Mouse (Mus musculus) midbrain, embryonic 10.5 days (tissue): ENCODE measurements at regions not wholly inside any gene's neighbourhood (a gene's known extent, or its start where the extent isn't known, plus 50 kb on each side); places are given as distances from the start of the nearest gene placed in this dataset.

Source experiments
- DNase-seq: peaks from one replicate; pipeline ENCODE4 v3.0.0-alpha.2; 2017; ENCODE audit warnings: low spot score
- H3K27ac ChIP-seq: fragments of 300-500 bp; sonication (generic); replicated peaks from 2 replicates; pipeline ENCODE4 v1.5.1; 2016; ENCODE audit warnings: mild to moderate bottlenecking
- H3K27me3 ChIP-seq: fragments of 300-500 bp; sonication (generic); 2 replicates; pipeline ENCODE4 v1.6.1; 2016; ENCODE audit warnings: low read depth, mild to moderate bottlenecking; ENCODE audit not compliant: poor library complexity, severe bottlenecking
- H3K36me3 ChIP-seq: fragments of 300-500 bp; sonication (generic); 2 replicates; pipeline ENCODE4 v1.6.1; 2016; ENCODE audit warnings: mild to moderate bottlenecking, moderate library complexity
- H3K4me1 ChIP-seq: fragments of 300-500 bp; sonication (generic); 2 replicates; pipeline ENCODE4 v1.6.1; 2016
- H3K4me3 ChIP-seq: fragments of 300-500 bp; sonication (generic); 2 replicates; pipeline ENCODE4 v1.5.1; 2016; ENCODE audit warnings: mild to moderate bottlenecking, moderate library complexity
- H3K9me3 ChIP-seq: fragments of 300-500 bp; sonication (generic); replicated peaks from 2 replicates; pipeline ENCODE4 v1.6.1; 2016; ENCODE audit warnings: mild to moderate bottlenecking
- WGBS: fragments of 180-500 bp; shearing (Covaris S2); methylation state at CpG from one replicate; pipeline ENCODE4 v1.1.7; 2016; 5-methylcytosine and 5-hydroxymethylcytosine counted together

DNA sequence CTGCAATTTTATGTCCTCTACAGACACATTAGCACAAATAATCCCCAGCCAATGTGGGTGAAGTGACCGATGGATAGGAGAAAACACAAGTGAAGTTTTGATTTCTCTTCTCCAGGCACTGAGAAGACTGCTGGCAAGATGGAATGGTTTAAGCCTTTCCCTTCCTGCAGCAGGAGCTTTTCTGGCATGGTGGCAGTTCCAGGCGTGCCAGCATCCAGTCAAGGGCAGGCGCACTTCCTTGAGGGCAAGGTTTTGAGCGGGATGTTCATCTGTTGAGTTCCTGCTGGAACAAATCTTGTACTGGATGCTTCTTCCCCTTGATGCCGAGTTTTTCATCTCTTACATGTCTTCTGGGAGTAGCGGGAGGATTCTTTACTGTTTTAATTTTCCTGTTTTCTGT lies 138.1 kb upstream of the Ndst3 start:
- 79% methylated on average over 6 of the region's 6 CpGs for WGBS
- H3K9me3 ChIP-seq, result no peaks in the 10 kb centered on the region
- no peaks in the 10 kb centered on the region for H3K36me3 ChIP-seq
- no peak overlapping the region for H3K4me3 ChIP-seq
- DNase-seq, result no peak
- H3K27me3 ChIP-seq, result no peaks in the 10 kb centered on the region
- H3K27ac ChIP-seq, result no peak overlapping the region
- no peaks in the 10 kb centered on the region for H3K4me1 ChIP-seq

DNA sequence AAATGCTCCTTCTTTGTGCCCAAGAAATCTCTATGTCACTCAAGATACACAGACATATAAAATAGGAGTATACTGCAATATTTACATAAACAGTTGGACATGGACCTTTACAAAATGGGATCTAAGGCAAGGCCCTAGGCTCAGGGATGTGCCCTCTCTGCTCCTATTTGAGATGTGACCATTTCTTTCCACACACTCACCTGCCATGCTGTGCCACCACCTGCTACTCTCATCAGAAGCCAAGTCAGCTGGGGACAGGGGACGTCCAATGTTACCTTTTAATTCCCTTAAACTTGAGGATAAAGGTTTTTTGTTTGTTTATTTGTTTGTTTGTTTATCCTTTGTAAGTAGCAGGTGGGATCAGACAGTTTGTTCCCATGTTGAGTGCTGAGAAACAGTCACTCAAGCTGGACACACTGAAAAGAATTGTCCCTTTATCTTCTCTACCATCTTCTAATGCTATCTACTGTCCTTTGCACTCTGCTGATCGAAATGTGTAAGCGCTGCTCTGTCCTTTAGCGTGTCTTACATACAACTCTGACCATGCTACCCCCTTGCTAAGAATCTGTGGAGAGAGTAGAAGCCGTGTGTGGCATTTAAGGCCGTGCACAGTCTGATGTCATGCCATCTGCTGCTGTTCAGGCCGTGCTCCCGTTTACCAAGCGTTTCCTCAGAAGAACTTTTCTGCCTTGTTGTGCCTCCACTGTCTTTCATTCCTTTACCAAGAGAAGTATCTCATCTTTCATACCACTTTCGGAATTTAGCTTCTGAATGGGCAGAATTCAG lies 147.9 kb upstream of the Ndst3 start:
- Histone ChIP-seq H3K4me3 (no peak overlapping the region), H3K27ac (no peak overlapping the region), H3K36me3 (no peaks in the 10 kb centered on the region), H3K4me1 (no peaks in the 10 kb centered on the region), H3K9me3 (no peaks in the 10 kb centered on the region), H3K27me3 (no peaks in the 10 kb centered on the region)
- no peak for DNase-seq
- WGBS, result 91% methylated on average over 10 of the region's 10 CpGs

DNA sequence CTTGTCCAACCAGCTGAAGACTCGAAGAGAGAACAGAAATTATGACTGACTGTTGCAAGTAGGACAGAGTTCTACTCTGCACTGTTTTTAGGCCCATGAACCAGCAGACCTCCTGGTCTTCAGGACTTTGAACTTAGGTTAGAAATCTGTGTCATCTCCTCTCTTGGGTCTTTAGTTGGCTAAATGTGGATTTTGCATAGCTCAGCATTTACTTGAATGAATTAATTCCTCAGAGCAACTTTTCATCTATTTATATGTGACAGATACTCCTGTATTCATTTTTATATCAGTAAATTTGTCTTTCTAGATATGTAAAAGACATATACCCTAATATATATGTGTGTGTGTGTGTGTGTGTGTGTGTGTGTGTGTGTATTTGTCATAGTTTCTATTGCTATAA lies 155.9 kb upstream of the Ndst3 start:
- no peak overlapping the region for H3K4me3 ChIP-seq
- H3K9me3 ChIP-seq, result no peaks in the 10 kb centered on the region
- H3K27me3 ChIP-seq, result no peaks in the 10 kb centered on the region
- H3K27ac ChIP-seq, result no peak overlapping the region
- no peak for DNase-seq
- WGBS, result 83% methylated on average over 1 of the region's 1 CpGs
- H3K4me1 ChIP-seq, result no peaks in the 10 kb centered on the region
- H3K36me3 ChIP-seq, result no peaks in the 10 kb centered on the region

DNA sequence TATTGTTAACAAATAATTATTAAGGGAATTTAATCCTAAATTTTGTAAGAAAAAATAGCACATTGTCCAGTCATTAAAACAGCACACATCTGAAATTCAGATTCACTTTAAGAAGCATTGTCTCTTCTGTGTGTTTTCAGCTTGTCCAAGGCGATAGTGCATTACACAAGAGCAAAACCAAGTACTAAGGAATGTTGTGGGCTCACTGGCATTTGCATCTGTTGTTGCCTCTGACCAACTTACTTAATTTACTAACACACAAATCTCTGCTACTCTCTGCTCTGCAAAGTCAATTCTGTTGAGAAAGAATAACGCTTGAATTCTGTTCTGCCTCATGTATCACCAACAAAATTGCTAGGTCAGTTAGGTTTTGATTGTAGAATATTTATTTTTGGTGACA lies 158.0 kb upstream of the Ndst3 start:
- WGBS, result 82% methylated on average over 2 of the region's 2 CpGs
- Histone ChIP-seq H3K36me3 (no peaks in the 10 kb centered on the region), H3K9me3 (no peaks in the 10 kb centered on the region), H3K4me1 (no peaks in the 10 kb centered on the region), H3K27me3 (no peaks in the 10 kb centered on the region), H3K27ac (no peak overlapping the region), H3K4me3 (no peak overlapping the region)
- no peak for DNase-seq

DNA sequence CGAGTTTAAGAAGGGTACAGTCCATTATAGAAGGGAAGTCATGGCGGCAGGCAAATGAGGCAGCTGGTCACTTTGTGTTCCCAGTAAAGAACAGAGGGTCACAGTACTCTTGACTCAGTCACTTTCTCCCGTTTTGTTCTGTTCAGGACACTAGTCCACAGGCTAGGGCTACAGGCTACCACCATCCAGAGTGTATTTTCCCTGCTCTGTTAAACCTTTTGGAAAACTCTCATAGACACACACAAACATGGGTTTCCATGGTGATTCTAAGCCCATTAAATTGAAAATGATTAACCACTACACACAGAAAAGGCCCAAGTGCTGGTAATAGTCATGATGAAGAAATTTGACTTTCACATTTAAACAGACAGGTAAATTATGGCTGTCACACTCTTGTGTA lies 162.2 kb upstream of the Ndst3 start:
- Histone ChIP-seq H3K27me3 (no peaks in the 10 kb centered on the region), H3K4me3 (no peak overlapping the region), H3K4me1 (no peaks in the 10 kb centered on the region), H3K36me3 (no peaks in the 10 kb centered on the region), H3K9me3 (no peaks in the 10 kb centered on the region), H3K27ac (no peak overlapping the region)
- DNase-seq, result no peak
- WGBS, result 86% methylated on average over 3 of the region's 3 CpGs

DNA sequence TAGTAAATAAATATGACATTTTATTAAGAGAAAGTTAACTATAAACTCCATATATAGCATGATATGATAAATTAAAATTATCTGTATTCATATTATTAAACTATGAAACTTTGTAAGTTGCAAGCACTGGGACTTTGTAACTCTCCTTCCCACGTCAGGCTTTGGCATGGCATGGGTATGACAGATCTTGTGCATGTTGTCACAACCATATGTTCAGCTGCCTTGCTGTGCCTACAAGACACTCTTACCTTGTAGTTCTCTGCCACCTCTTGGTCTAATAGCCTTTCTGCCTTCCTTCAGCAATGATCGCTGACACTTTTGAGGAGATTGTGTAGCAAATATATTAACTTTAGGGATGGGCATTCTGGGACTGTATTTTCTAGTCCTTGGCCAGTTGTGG lies 183.1 kb upstream of the Ndst3 start:
- DNase-seq, result no peak
- H3K27me3 ChIP-seq, result no peaks in the 10 kb centered on the region
- H3K36me3 ChIP-seq, result no peaks in the 10 kb centered on the region
- H3K27ac ChIP-seq, result no peak overlapping the region
- WGBS, result 95% methylated on average over 2 of the region's 2 CpGs
- H3K4me1 ChIP-seq, result no peaks in the 10 kb centered on the region
- no peaks in the 10 kb centered on the region for H3K9me3 ChIP-seq
- H3K4me3 ChIP-seq, result no peak overlapping the region

DNA sequence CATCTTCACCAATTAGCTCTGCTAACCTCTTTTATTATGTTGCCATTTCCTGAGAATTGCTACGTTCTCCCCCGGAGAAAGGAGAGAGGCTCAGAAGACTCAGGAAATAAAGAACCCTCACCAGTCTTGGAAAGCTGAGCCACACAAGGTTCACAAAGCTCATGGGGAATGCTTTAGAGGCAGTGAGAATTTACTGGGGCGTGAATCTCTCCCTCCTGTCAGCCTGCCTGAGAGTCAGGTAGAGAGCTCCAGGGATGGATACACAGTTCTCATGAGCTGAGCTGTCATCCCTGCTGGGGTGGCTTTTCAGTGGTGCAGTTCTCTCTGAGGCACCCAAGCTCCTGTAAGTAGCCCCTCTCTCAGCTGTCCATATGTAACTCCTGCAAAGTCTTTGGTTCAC lies 203.0 kb upstream of the Ndst3 start:
- Histone ChIP-seq H3K27me3 (no peaks in the 10 kb centered on the region), H3K27ac (no peak overlapping the region), H3K4me1 (peaks cover 10% of the 10 kb centered on the region), H3K4me3 (no peak overlapping the region), H3K9me3 (no peaks in the 10 kb centered on the region), H3K36me3 (no peaks in the 10 kb centered on the region)
- 28% methylated on average over 3 of the region's 3 CpGs for WGBS
- DNase-seq, result no peak

DNA sequence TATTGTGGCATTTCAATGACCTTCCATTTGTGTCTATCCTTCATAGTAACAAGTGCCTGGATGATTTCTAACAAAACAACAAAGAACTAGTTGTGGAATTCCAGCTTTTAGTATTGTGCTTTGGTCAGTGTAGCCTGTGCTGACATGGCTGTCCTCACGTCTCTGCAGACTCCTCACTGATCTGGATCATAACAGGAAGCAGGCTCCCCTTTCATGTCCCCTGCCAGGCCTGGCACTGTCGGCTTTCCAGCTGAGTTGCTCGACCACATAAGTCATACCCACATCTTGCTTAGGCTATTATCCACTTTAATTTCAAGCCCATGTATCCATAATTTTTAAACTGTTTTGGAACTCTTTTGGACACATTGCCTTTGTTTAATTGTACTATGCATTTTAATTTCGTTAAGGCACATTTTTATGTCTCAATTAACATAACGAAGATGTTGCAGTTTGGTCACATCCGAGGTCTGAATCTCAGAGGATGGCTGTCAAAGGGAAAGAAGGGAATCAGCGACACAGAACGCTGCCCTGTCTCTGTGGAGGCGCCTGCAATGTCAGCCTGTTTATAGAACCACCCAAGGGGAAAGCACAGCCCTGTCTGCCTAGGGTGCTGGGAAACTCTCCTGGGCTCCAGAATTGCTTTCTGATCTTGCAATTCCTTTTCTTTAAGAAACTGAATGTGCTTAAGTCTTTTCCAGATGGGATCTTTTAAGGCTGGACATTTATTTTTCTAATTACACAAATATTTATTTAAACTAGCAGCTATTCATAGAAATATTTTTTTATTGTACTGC lies 215.5 kb upstream of the Ndst3 start:
- H3K4me3 ChIP-seq, result no peak overlapping the region
- no peaks in the 10 kb centered on the region for H3K36me3 ChIP-seq
- peaks cover 7% of the 10 kb centered on the region; the same call in 1 of the 2 replicates for H3K4me1 ChIP-seq
- 29% methylated on average over 9 of the region's 9 CpGs for WGBS
- DNase-seq, result peak; percentile 37
- H3K9me3 ChIP-seq, result no peaks in the 10 kb centered on the region
- H3K27ac ChIP-seq, result peak overlapping the region; percentile 61
- H3K27me3 ChIP-seq, result no peaks in the 10 kb centered on the region

DNA sequence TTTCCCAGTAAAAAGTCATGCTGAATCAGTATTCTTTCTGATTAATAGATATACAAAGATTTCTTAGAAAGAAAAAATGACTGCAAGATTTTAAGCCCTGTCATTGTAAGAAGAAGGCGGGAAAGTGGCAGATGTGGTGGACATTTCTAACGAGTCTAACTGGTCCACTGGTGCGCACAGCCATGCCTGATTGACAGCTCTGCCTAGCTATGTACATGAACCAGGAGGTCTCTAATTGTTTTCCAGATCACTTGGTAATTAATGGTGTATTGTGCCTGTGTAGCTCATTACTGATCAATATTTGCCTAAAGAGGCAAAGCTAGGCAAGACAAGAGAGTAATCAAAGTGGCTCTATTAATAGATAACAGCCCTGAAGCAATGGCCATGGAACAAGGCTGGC lies 227.5 kb upstream of the Ndst3 start:
- no peak for DNase-seq
- no peaks in the 10 kb centered on the region for H3K36me3 ChIP-seq
- no peaks in the 10 kb centered on the region for H3K9me3 ChIP-seq
- H3K27me3 ChIP-seq, result no peaks in the 10 kb centered on the region
- H3K4me1 ChIP-seq, result no peaks in the 10 kb centered on the region
- no peak overlapping the region for H3K27ac ChIP-seq
- H3K4me3 ChIP-seq, result no peak overlapping the region
- 88% methylated on average over 3 of the region's 3 CpGs for WGBS

DNA sequence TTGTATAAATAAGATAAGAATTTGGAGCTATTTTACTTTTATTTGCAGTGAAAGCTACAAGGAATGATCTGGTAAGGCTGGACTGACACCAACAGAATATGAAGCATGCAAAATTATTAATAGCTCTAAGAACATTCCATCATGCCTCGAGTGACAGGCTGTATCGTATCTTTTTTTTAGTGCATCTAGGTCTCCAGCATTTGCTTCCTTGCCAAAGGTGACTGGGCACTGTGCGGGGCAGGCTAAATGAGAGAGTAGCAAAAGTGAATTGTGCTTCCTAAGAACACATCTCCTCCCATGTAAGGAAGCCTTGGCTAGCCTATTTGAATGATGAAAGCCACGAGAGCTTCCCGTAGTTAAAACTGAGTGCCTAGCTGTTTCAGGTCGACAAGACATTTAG lies 261.5 kb upstream of the Ndst3 start:
- Histone ChIP-seq H3K4me1 (no peaks in the 10 kb centered on the region), H3K36me3 (no peaks in the 10 kb centered on the region), H3K4me3 (no peak overlapping the region), H3K27me3 (no peaks in the 10 kb centered on the region), H3K9me3 (no peaks in the 10 kb centered on the region), H3K27ac (no peak overlapping the region)
- no peak for DNase-seq
- WGBS, result 83% methylated on average over 6 of the region's 6 CpGs

DNA sequence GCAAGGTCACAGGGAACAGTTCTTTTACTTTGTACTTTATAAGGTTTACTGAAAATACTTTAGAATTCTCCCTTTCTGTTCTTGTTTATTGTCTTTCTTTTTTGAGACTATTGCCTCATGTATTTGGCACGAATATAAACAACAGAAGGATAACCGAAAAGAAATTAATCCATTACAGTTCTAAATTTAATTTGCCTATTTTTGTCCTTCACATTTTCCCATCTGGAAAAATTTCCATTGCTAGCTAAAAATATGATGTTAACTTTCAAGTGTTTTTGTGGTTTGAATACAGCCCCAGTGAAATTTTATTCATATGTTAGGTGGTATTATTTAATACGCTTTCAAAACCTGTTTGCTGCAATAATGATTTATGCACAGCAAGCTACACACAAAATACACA lies 276.7 kb upstream of the Ndst3 start:
- DNase-seq, result no peak
- Histone ChIP-seq H3K27ac (no peak overlapping the region), H3K36me3 (no peaks in the 10 kb centered on the region), H3K4me3 (no peak overlapping the region), H3K9me3 (no peaks in the 10 kb centered on the region), H3K27me3 (no peaks in the 10 kb centered on the region), H3K4me1 (no peaks in the 10 kb centered on the region)
- 90% methylated on average over 3 of the region's 3 CpGs for WGBS

DNA sequence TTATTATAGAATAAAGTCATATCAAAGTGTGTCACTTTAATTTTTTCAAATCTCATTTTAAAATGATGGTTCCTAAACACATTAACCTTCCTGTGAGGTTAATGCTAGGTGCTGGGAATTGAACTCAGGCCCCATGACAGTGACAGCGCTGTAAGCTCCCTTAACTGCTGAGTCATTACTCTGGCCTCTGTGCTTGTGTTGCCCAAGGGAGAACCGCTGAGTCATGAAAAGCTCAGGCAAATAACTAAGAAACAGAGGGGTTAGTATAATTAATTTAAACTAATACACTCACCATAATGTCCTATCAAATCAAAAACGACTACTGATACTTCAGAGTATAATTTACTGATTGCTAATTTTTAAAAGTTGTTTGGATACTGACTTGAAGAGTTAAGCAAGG lies 281.7 kb upstream of the Ndst3 start:
- WGBS, result 82% methylated on average over 3 of the region's 3 CpGs
- no peak for DNase-seq
- H3K4me1 ChIP-seq, result no peaks in the 10 kb centered on the region

DNA sequence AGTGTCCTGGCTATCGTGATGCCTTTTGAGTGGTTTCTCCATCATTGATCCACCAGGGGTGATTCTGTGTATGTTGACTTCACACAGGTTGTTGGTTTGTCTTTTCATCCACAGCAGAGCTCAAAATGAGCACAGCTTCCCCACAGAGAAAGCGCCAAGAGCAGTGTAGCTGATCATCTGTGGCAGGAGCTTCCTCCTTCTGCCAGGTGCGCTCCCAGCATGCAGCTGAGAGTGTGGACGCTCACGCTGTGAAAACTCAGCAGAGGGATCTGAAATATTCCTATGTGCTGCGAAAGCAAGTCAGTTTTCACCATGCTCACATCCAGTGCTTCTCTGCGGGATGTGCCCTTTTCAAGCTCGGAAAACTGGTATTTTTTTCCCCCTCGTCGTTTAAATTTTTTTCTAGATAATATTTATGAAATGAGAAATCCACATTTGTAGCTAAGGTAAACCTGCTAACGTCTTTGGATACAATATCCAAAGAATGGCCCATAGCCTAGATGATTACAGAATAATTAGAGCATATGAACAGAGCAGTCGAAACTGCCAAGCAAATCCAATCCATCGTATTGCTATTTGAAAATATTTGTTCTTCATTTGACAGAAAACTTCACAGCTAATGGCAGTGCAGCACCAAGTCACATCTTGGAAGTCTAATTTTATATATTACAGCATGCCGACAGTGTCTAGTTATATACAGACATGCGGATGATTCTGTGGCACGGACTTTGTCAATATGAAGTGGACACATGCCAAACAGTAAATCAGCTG lies 283.3 kb upstream of the Ndst3 start:
- Histone ChIP-seq H3K4me3 (no peak overlapping the region), H3K27ac (no peak overlapping the region), H3K9me3 (no peaks in the 10 kb centered on the region), H3K27me3 (no peaks in the 10 kb centered on the region), H3K36me3 (no peaks in the 10 kb centered on the region), H3K4me1 (no peaks in the 10 kb centered on the region)
- no peak for DNase-seq
- WGBS, result 81% methylated on average over 16 of the region's 16 CpGs

More for the DNA sequence above, 281.7 kb upstream of the Ndst3 start:
- Histone ChIP-seq H3K9me3 (no peaks in the 10 kb centered on the region), H3K4me3 (no peak overlapping the region), H3K36me3 (no peaks in the 10 kb centered on the region), H3K27ac (no peak overlapping the region), H3K27me3 (no peaks in the 10 kb centered on the region)
